Mouse (Mus musculus): ENCODE results near the gene Sh2d5.
A peak's percentile ranks its signal among the peaks of the same experiment; 100 is the strongest.

The Sh2d5 gene

DNA sequence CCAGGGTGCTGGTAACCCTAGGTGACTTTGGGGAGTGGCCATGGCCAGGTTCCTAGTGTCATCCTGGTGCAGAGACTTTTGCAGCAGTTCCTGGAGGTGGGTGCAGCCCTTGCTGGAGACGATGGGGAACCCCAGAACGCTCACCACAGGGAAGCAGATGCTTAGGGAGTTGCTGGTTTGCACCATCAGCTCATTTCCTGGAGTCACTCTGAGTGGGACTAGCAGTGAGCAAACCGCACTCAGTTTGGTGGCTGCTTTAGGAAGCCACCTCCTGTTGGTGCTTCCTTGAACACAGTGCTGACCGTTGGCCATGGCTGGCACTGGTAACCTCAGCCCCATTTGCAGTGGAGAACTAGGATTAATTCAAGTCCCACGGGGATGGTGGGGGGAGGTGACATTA is 9.3 kb downstream of the Sh2d5 start:
- DNase-seq (ENCODE audit: extremely low read depth, insufficient read length, low spot score): no peak

DNA sequence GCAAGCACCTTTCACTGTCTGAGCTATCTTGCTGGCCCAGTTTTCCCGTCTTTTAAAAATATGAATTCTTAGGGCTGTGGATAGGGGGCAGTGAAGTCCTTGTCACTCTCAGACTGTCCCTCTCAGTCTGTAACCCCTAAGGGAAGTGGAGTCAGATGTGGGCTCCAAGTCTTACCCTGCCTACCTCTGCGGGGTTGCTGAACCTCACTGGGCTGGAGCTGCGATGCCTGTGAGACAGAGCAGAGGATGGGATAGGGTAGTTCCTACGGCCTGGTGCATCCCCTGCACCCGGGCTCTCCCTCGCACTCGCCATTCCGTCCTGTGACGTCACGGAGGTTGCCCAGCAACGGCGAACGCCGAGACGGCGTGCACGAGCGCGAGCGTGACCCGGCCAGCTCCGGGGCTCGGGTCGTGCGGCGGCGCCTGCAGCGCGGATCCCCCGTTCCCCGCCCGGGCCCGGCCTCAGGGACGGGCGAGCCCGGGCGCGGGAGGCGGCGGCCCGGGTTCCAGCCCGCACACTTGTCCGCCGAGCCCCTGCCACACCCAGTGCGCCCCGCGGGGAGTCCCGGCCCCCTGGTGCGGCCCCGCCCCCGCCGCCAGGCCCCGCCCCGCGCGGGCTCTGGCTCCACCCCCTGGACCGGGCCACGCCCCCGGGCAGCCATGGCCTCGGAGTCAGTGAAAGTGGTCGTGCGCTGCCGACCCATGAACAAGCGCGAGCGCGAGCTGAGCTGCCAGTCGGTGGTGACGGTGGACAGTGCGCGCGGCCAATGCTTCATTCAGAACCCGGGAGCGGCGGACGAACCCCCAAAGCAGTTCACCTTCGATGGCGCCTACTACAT is 11.9 kb downstream of the Sh2d5 start:
- no peak for DNase-seq (ENCODE audit: extremely low read depth, insufficient read length, low spot score)

DNA sequence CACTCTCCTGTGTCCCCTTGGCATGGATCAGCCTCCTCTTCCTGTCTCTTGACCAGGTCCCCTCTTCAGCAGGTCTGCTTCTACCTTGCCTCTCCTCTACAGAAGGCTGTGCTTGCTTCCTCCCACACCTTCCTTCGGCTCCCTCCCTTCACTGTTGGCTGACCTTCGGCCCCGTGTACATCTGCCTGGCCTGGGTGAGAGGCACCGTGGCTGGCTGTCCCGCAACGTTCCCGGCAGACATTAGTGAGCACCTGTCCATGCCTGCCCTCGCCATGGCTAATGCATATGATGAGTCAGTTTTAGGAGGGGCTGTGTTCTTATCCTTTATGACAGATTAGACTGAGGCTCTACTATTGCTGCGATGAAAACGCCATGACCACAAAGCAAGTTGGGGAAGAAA is 17.7 kb downstream of the Sh2d5 start:
- no peak for DNase-seq (ENCODE audit: extremely low read depth, insufficient read length, low spot score)

DNA sequence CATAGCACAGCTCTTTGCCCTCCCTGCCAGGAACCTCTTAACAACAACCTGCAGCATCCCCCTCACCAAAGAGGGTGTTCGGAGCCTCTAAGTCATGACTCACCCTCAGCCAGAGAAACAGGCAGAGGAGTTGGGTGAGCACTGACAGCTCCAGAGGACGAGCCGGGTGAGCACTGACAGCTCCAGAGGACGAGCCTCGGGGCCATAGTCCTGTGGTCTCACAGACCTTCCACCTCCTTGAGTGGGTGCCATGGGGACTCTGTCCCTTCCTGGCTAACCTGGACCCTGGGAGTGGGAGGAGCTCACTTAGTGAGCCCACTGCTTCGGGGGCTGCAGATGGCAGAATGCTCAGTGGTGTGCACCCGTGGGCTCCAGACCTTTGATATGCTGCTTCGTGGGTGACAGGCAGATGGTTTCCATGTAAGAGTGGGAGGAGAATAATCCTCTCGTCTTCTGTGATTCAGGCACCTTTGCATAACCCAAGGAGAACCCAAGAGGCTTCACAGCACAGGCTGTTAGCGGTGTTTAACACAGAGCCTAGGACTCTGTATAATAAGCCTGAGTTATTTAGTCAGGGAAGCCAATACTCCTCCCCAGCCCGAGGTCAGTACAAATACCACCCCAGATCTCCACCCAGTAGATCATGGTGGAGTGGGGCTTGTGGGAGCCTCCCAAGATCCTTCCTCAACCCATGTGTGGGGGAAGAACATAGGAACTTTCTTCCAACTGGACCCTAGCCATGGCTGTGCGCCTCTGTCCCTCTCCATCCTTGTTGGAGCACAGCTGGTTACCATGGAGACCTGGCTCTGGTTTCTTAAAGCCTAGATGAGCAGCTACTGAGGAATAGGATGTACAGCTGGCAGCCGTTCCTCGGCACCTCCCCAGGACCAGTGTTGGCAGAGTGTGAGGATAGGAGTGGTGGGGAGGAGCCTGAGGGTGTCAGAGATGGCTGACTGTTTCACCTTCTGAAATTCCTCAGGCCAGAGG is 22.1 kb downstream of the Sh2d5 start:
- no peak for DNase-seq (ENCODE audit: extremely low read depth, insufficient read length, low spot score)

DNA sequence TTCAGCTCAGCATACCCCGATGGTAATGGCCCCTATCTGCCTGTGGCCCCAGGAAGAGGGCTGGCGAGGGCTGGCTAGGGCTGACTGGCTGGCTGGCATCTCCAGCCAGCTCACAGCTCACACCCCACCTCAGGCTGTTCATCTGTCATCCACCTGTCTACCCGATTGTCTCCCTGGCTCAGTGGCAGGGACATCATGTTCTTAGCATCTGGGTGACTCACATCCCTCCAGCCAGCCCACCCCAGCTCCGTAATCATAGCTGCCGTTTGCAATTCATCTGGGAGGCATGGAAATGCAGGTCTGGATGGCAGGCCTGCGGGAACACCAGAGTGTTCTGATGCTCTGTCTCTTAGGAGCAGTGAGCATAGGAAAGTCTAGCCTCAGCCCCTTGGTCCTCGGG is 28.1 kb downstream of the Sh2d5 start:
- no peak for DNase-seq (ENCODE audit: extremely low read depth, insufficient read length, low spot score)

DNA sequence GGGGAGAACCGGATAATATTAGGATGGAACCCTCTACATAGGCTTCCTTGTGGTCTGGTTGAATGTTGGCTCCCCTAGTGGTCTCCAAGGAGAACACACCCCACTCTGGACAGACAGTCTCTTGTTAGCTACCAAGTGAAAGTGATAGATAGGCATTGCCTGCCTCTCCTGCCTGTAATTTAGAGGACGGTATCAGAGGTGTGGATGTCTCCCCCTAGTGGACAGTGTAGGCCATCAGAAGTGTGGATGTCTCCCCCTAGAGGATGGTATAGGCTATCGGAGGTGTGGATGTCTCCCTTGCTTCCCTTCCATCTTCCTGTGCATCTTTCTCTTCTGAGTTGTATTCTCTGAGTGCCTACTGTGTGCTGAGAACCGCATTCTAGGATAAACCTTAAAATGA is 32.6 kb downstream of the Sh2d5 start:
- DNase-seq (ENCODE audit: extremely low read depth, insufficient read length, low spot score): peak; percentile 39

DNA sequence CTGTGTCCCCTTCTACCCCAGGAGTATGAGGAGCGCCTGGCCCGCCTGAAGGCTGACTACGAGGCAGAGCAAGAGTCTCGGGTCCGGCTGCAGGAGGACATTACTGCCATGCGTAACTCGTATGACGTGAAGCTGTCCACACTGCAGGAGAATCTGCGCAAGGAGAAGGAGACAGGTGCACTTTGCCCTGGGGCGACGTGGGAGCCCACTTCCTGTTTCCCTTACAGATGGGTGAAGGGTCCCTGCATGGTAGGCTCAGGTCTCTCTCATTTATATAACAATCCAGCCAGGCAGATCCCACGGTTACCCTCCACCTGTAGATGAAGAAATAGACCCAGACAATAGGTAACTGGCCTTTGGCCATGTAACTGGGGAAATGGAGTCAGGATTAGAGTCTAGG is 36.2 kb downstream of the Sh2d5 start:
- DNase-seq (ENCODE audit: extremely low read depth, insufficient read length, low spot score): no peak

DNA sequence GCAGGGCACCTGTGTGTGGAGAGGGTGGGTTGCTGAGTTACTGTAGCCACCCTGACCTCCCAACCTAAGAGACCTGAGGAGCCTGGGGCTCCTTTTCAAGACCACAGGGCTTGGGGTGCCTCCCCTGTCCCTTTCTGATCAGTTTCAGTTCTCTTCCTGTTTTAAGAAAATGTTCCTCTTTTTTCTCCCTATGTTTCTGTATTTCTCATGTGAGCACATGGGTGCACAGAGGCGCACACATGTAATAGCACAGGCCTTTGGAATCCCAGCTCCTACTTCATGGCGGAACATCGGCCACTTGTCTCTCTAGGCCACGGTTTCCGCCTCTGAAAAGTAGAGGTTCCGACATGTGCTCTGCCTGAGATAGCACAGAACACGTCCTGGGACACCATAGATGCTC is 38.5 kb downstream of the Sh2d5 start:
- no peak for DNase-seq (ENCODE audit: extremely low read depth, insufficient read length, low spot score)

DNA sequence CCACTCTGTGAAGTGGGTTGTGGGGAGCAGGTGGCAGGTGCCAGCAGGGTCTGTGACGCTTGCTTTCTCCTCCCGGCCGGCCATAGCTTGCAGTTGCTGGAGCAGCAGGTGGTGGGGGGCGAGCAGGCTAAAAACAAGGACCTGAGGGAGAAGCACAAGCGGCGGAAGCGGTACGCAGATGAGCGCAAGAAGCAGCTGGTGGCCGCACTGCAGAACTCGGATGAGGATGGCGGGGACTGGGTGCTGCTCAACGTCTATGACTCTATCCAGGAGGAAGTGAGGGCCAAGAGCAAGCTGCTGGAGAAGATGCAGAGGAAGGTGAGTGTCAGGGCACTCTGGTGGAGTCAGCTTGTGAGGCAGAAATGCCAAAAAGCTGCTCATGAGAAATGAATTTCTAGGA is 41.8 kb downstream of the Sh2d5 start:
- no peak for DNase-seq (ENCODE audit: extremely low read depth, insufficient read length, low spot score)

DNA sequence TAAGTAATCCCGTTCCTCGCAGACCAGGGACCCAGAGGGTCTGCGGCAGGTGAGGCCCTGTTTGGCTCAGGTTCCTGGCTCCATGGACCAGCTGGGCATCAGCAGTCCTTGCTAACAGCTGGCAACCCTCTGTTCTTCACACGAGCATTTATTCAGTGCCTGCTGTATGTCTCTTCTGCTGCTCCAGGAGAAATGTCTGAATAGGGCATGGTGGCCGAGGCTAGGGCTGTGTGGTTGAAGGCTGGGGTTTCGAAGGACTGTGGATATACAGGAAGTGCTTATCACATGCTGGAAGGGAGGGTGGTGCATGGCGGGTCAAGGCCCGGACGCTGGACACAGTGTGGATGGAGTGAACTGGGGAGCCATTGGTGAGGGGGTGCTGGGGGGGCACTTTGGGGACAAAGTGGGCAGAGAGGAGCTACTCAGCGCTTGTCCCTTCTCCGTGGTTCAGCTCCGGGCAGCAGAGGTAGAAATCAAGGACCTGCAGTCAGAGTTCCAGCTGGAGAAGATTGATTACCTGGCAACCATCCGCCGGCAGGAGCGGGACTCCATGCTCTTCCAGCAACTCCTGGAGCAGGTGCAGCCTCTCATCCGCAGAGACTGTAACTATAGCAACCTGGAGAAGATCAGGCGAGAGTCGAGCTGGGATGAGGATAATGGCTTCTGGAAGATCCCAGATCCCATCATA is 43.2 kb downstream of the Sh2d5 start:
- no peak for DNase-seq (ENCODE audit: extremely low read depth, insufficient read length, low spot score)

DNA sequence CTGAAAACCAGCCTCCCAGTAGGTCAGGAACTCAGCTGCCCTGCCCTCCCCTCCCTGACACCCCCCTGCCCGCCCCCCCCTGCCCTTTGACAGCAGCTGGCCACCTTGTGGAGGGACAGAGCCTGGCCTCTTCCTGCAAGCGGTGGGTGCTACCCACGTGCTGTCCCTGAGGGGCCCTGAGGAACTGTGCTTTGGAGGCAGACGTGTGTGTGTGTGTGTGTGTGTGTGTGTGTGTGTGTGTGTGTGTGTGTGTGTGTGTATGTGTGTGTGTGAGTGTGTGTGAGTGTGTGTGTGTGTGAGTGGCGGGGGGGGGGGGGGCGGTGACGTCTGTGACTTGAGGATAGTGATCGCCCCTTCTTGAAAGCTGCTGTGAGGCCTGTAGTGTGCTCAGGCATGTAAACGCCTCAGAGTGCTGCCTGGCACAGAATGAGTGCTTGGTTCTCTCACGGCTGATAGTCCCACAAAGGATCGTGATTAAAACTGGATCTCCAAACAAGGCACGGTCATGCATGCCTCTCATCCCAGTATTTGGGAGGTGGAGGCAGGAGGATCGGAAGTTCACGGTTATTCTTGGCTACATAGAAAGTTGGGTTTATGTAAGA is 43.8 kb downstream of the Sh2d5 start:
- no peak for DNase-seq (ENCODE audit: extremely low read depth, insufficient read length, low spot score)

DNA sequence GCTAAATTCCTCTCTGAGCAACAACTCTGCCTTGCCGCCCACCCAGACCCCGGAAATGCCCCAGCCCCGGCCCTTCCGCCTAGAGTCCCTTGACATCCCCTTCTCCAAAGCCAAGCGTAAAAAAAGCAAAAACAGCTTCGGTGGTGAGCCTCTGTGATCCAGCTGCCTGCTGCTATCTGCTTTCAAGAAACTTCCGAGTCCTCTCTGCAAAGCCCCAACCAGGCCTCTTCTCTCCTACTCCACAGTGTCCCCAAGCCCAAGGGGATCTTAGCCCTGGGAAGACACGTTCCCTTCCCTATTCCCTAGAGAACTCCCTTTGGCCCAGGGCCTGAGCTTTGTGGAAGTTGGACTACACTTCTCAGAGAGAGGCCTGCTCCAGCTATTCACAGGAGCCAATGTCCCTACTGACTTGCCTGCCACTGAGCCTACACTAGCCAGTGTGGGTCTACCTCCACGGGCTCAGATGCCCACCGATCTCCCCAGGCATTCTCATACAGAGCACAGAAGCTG is 51.1 kb downstream of the Sh2d5 start:
- DNase-seq (ENCODE audit: extremely low read depth, insufficient read length, low spot score): no peak

DNA sequence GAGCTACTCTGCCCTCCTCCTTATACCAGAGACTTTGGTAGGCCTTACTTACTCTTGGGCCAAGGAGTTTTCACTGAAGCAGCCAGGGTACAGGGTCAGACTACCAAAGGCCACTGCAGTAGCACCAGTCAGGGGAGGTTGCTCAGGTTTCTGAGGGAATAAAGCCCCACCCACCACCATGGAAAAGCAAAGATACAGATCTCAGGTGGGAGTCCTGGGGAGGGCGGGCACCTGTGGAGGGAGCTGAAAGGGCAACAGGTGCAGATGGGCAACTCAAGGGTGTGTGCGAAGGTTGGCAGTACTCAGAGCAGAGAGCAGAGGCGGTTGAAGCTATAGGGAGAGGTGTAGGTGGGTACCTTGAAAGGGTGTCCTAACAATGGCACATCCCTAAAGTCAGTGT is 52.8 kb downstream of the Sh2d5 start:
- no peak for DNase-seq (ENCODE audit: extremely low read depth, insufficient read length, low spot score)

DNA sequence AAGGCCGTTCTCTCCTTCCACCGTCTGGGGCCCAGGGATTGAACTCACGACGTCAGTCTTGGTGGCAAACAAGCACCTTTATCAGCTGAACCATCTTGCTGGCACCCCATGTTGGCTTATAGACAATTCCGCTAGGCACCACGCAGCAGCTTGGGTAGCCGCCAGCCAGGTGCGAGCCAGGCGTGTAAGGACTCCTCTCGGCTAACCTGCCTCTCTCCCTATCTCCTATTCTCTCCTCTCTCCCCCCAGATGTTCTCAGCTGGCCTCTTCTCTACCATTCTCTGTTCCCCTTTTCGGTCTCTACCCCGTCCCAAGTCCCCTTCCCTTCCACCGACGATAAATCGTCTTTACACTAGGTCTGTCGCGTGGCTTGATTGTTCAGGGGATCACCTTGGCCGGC is 53.5 kb downstream of the Sh2d5 start:
- no peak for DNase-seq (ENCODE audit: extremely low read depth, insufficient read length, low spot score)

DNA sequence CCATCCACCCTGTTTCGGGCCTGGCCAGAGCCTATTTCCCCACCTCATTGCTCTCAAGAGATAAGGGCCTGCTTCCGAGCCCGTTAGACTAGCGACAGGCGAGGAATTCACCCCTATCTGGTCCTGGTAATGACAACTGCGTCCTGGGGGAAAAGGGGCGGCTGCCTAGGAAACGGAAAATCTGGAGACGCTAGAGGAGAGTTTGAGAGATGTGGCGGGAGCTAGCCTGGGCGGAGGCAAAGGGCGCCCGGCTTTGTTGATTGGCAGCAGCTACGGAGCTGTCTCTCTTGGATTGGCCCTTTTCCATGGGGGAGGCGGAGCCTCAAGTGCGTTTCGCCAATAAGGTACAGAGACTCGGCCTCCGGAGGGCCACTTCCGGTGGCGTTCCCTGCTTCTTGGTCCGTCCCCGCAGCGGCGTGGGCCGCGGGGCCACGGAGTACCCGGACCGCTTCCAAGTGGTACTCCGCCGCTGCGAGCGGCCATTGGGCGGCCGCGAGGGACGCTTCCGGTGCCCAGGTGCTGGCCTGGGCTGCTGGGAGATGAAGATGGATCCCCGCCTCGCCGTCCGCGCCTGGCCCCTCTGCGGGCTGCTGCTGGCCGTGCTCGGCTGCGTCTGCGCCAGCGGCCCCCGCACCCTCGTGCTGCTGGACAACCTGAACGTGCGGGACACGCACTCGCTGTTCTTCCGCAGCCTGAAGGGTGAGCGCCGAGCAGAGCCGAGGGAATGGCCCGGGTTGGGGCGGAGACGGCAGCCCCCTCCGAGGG is 54.3 kb downstream of the Sh2d5 start, which contains the start of gene Ddost:
Ddost (plus strand) TSS at position 391 of the 765 bp plus-strand sequence.
- peak; percentile 96 for DNase-seq (ENCODE audit: extremely low read depth, insufficient read length, low spot score)

DNA sequence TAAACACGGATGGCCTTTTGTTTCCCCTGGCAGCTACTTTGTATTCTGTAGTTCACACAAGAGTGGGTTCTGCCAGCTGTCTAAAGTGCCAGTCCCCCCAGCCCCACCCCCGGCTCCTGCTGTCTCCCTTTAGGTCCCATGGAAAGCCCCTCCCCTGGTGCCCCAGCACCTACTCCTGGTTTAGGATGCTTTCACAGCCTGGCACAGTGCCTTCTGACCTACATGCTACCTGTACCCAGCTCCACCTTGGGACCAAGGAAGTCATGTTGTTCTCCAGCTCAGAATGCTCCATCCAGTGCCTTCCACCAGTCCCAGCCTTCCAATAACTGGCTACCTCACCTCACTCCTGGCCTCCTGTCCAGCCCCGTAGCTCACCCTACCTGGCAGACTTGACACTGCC is 56.8 kb downstream of the Sh2d5 start:
- no peak for DNase-seq (ENCODE audit: extremely low read depth, insufficient read length, low spot score)

DNA sequence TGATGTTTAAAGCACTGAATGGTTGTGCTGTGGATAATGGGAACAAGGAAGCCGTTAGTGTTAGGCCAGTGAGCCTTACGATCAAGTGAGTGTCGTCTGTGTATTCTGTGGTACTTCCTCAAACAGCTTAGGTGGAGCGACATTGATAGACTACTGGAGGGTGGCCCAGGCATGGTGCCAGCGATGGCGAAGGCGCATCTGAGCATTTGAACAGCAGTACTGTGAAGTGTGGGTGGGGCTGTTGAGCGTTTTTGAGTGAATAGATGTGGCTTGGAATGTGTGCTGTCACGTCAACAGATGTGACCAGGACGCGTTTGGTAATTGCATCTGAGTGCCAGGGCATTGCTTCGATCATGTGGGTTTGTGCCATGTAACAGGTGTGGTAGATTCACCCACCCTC is 57.5 kb downstream of the Sh2d5 start:
- DNase-seq (ENCODE audit: extremely low read depth, insufficient read length, low spot score): no peak

DNA sequence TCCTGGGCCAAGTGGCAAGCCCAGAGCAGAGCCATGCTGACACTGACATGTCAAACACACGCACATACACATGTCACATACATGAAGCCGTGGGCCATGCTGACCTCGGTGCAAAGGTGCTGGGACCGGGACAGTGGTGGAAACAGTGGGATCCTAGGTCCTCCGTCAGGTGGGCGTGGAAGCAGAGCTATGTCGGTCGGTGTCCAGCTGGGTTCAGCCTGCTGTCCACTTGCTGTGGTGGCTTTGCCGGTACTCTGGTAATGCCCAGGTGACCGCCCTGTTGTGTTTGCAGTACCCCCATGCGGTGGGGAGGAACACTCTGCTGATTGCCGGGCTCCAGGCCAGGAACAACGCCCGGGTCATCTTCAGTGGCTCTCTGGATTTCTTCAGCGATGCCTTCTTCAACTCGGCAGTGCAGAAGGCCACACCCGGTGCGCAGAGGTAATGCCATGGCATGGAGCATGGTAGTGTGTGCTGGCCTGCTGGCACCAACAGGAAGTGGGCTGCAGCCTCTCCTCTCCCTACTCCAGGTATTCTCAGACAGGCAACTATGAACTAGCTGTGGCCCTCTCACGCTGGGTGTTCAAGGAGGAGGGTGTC is 60.2 kb downstream of the Sh2d5 start:
- no peak for DNase-seq (ENCODE audit: extremely low read depth, insufficient read length, low spot score)
